Mouse (Mus musculus): ENCODE measurements at regions not wholly inside any gene's neighbourhood (a gene's known extent, or its start where the extent isn't known, plus 50 kb on each side); places are given as distances from the start of the nearest gene placed in this dataset.

- Histone ChIP-seq H3K36me3 (replicated peaks) (no peaks in the 10 kb centered on the region), H3K4me1 (ENCODE audit: insufficient read depth, low read depth, low read length) (no peaks in the 10 kb centered on the region), H3K4me3 (ENCODE audit: low read depth, low read length) (no peak overlapping the region), H3K27me3 (ENCODE audit: insufficient read depth, low read length) (no peaks in the 10 kb centered on the region), H3K9me3 (replicated peaks) (peaks cover 6% of the 10 kb centered on the region)
- DNase-seq (ENCODE audit: low spot score) (no peak), ATAC-seq (ENCODE audit: extremely low read depth, insufficient number of reproducible peaks, low FRiP score, poor library complexity, severe bottlenecking) (no peak)
- no peak for TF ChIP-seq GATA1 (IDR thresholded peaks at IDR 0.05; ENCODE audit: borderline replicate concordance, low read length)
- TF ChIP-seq POLR2AphosphoS5 (IDR thresholded peaks at IDR 0.05; ENCODE audit: insufficient replicate concordance, low read depth, low read length), result no peak
- no peak for TF ChIP-seq CTCF (IDR thresholded peaks at IDR 0.05; ENCODE audit: low read depth, low read length)
- TF ChIP-seq GATA2 (IDR thresholded peaks at IDR 0.05; ENCODE audit: borderline replicate concordance, low read depth, low read length), result no peak
- no peak for TF ChIP-seq TAL1 (conservative IDR thresholded peaks at IDR 0.05; ENCODE audit: low read depth, low read length)
These were observed 291.9 kb upstream of the Thbs1 start for GRCm38 (mm10) chr2:117819701-117820225.

DNA sequence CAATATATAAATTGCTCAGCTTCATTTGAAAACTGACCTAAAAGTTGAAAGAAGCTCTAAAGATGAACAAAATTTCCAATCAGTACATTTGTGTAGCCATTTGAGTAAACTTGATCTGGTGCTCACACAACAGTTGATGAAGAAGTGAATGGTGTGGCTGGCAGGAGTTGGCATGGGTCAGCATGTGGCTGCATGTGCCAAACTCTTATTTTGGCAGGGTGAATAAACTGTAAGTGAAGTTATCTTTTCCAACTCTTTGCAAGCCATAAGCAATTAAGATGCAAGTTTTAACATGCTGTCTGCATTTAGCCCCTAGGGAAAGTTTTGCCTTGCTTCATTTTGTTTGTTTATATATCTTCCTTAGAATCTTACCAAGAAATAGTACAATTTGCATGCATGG lies 291.0 kb upstream of the Thbs1 start:
- TF ChIP-seq GATA2 (IDR thresholded peaks at IDR 0.05; ENCODE audit: borderline replicate concordance, low read depth, low read length) (no peak), TAL1 (conservative IDR thresholded peaks at IDR 0.05; ENCODE audit: low read depth, low read length) (no peak), CTCF (IDR thresholded peaks at IDR 0.05; ENCODE audit: low read depth, low read length) (no peak), GATA1 (IDR thresholded peaks at IDR 0.05; ENCODE audit: borderline replicate concordance, low read length) (no peak)
- no peaks in the 10 kb centered on the region for H3K36me3 ChIP-seq (replicated peaks)
- ATAC-seq (ENCODE audit: extremely low read depth, insufficient number of reproducible peaks, low FRiP score, poor library complexity, severe bottlenecking) (no peak), DNase-seq (ENCODE audit: low spot score) (no peak)
- no peaks in the 10 kb centered on the region for H3K4me1 ChIP-seq (ENCODE audit: insufficient read depth, low read depth, low read length)
- peaks cover 6% of the 10 kb centered on the region for H3K9me3 ChIP-seq (replicated peaks)
- H3K4me3 ChIP-seq (ENCODE audit: low read depth, low read length), result no peak overlapping the region
- no peaks in the 10 kb centered on the region for H3K27me3 ChIP-seq (ENCODE audit: insufficient read depth, low read length)

DNA sequence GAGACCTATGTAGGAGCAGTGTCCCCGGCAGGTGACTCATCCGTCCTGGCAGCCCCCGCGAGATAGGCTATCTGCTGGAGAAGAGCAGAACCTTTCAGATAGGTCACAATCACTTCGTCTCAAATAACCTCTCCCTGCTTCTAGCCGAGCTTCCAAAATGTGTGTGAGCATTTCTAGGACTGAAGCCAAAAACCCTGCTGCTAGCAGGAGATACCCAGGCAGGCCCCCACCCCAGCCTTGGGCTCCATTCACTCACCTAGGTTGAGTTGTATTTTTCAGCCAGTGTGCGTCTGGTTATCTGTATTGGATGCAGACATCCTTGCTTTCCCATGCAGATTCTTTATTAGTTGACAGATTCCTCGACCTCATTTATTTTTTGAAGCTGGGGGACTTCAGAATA lies 286.6 kb upstream of the Thbs1 start:
- ATAC-seq (ENCODE audit: extremely low read depth, insufficient number of reproducible peaks, low FRiP score, poor library complexity, severe bottlenecking) (no peak), DNase-seq (ENCODE audit: low spot score) (no peak)
- no peaks in the 10 kb centered on the region for H3K36me3 ChIP-seq (replicated peaks)
- peaks cover 10% of the 10 kb centered on the region; the same call in 1 of the 2 replicates for H3K9me3 ChIP-seq (replicated peaks)
- no peaks in the 10 kb centered on the region for H3K27me3 ChIP-seq (ENCODE audit: insufficient read depth, low read length)
- TF ChIP-seq GATA2 (IDR thresholded peaks at IDR 0.05; ENCODE audit: borderline replicate concordance, low read depth, low read length), result no peak
- TF ChIP-seq GATA1 (IDR thresholded peaks at IDR 0.05; ENCODE audit: borderline replicate concordance, low read length), result no peak
- H3K4me1 ChIP-seq (ENCODE audit: insufficient read depth, low read depth, low read length), result no peaks in the 10 kb centered on the region
- H3K4me3 ChIP-seq (ENCODE audit: low read depth, low read length), result no peak overlapping the region

- Histone ChIP-seq H3K9me3 (replicated peaks) (peaks cover 7% of the 10 kb centered on the region; the same call in 1 of the 2 replicates), H3K36me3 (replicated peaks) (no peaks in the 10 kb centered on the region), H3K4me3 (ENCODE audit: low read depth, low read length) (no peak overlapping the region), H3K4me1 (ENCODE audit: insufficient read depth, low read depth, low read length) (no peaks in the 10 kb centered on the region), H3K27me3 (ENCODE audit: insufficient read depth, low read length) (no peaks in the 10 kb centered on the region)
- DNase-seq (ENCODE audit: low spot score) (no peak), ATAC-seq (ENCODE audit: extremely low read depth, insufficient number of reproducible peaks, low FRiP score, poor library complexity, severe bottlenecking) (no peak)
- no peak for TF ChIP-seq CTCF (IDR thresholded peaks at IDR 0.05; ENCODE audit: low read depth, low read length)
- no peak for TF ChIP-seq POLR2AphosphoS5 (IDR thresholded peaks at IDR 0.05; ENCODE audit: insufficient replicate concordance, low read depth, low read length)
- TF ChIP-seq GATA1 (IDR thresholded peaks at IDR 0.05; ENCODE audit: borderline replicate concordance, low read length), result no peak
- TF ChIP-seq TAL1 (conservative IDR thresholded peaks at IDR 0.05; ENCODE audit: low read depth, low read length), result no peak
- no peak for TF ChIP-seq GATA2 (IDR thresholded peaks at IDR 0.05; ENCODE audit: borderline replicate concordance, low read depth, low read length)
These were observed 284.4 kb upstream of the Thbs1 start for GRCm38 (mm10) chr2:117827278-117827677.

- ATAC-seq (ENCODE audit: extremely low read depth, insufficient number of reproducible peaks, low FRiP score, poor library complexity, severe bottlenecking) (no peak), DNase-seq (ENCODE audit: low spot score) (no peak)
- peaks cover 9% of the 10 kb centered on the region for H3K9me3 ChIP-seq (replicated peaks)
- H3K4me1 ChIP-seq (ENCODE audit: insufficient read depth, low read depth, low read length), result no peaks in the 10 kb centered on the region
- H3K36me3 ChIP-seq (replicated peaks), result no peaks in the 10 kb centered on the region
- no peaks in the 10 kb centered on the region for H3K27me3 ChIP-seq (ENCODE audit: insufficient read depth, low read length)
- TF ChIP-seq TAL1 (conservative IDR thresholded peaks at IDR 0.05; ENCODE audit: low read depth, low read length), result no peak
- TF ChIP-seq CTCF (IDR thresholded peaks at IDR 0.05; ENCODE audit: low read depth, low read length), result no peak
- TF ChIP-seq GATA2 (IDR thresholded peaks at IDR 0.05; ENCODE audit: borderline replicate concordance, low read depth, low read length), result no peak
- no peak for TF ChIP-seq GATA1 (IDR thresholded peaks at IDR 0.05; ENCODE audit: borderline replicate concordance, low read length)
- no peak for TF ChIP-seq POLR2AphosphoS5 (IDR thresholded peaks at IDR 0.05; ENCODE audit: insufficient replicate concordance, low read depth, low read length)
- H3K4me3 ChIP-seq (ENCODE audit: low read depth, low read length), result no peak overlapping the region
These were observed 273.3 kb upstream of the Thbs1 start for GRCm38 (mm10) chr2:117838387-117838786.

DNA sequence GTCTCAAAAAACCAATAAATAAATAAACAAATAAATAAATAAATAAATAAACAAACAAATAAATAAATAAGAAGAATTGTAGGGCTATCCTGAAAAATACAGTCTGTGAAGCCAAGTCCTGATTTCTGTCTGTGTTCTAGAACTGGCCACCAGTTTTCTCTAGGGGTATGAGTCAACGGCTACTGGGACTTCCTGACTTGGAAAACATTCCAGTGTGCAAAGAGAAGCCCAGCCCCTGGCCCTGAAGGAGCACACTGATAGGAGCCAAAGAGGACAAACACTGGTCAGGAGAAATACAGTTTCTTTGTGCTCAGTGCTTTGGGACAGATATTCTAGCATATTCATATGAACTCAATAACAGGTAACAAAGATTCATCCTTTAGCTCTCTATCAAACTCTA lies 271.3 kb upstream of the Thbs1 start:
- Histone ChIP-seq H3K4me3 (ENCODE audit: low read depth, low read length) (no peak overlapping the region), H3K27me3 (ENCODE audit: insufficient read depth, low read length) (no peaks in the 10 kb centered on the region), H3K9me3 (replicated peaks) (peaks cover 9% of the 10 kb centered on the region), H3K36me3 (replicated peaks) (no peaks in the 10 kb centered on the region), H3K4me1 (ENCODE audit: insufficient read depth, low read depth, low read length) (no peaks in the 10 kb centered on the region)
- TF ChIP-seq TAL1 (conservative IDR thresholded peaks at IDR 0.05; ENCODE audit: low read depth, low read length) (no peak), CTCF (IDR thresholded peaks at IDR 0.05; ENCODE audit: low read depth, low read length) (no peak), GATA2 (IDR thresholded peaks at IDR 0.05; ENCODE audit: borderline replicate concordance, low read depth, low read length) (no peak), POLR2AphosphoS5 (IDR thresholded peaks at IDR 0.05; ENCODE audit: insufficient replicate concordance, low read depth, low read length) (no peak), GATA1 (IDR thresholded peaks at IDR 0.05; ENCODE audit: borderline replicate concordance, low read length) (no peak)
- ATAC-seq (ENCODE audit: extremely low read depth, insufficient number of reproducible peaks, low FRiP score, poor library complexity, severe bottlenecking) (no peak), DNase-seq (ENCODE audit: low spot score) (no peak)

All from G1E (cell line).